Mouse (Mus musculus): ENCODE data around the gene Lyl1.

Gene Lyl1

GRCm38 (mm10) chr8:84742171-84743053, 41.2 kb downstream of the Lyl1 start:
- peak; percentile 81 for DNase-seq (ENCODE audit: low spot score)

- no peak for DNase-seq (ENCODE audit: low spot score)
These were observed 41.8 kb downstream of the Lyl1 start for GRCm38 (mm10) chr8:84743054-84743415.

- peak; percentile 95 for DNase-seq (ENCODE audit: low spot score)
These were observed 42.5 kb downstream of the Lyl1 start for GRCm38 (mm10) chr8:84743517-84744420.

- peak; percentile 78 for DNase-seq (ENCODE audit: low spot score)
These were observed 44.0 kb downstream of the Lyl1 start for GRCm38 (mm10) chr8:84745032-84745925.

GRCm38 (mm10) chr8:84749519-84749918, 48.3 kb downstream of the Lyl1 start:
- DNase-seq (ENCODE audit: low spot score): no peak

GRCm38 (mm10) chr8:84752734-84753582, 51.7 kb downstream of the Lyl1 start:
- DNase-seq (ENCODE audit: low spot score): no peak

Measured in testis, postnatal 10 days (tissue).